In genomic region chr1:133068669-133069274, GRCm38 (mm10) we compare ENCODE assay signal across 9 mouse cellular contexts. TPM values are rescaled to one million over a fixed set of nuclear protein-coding genes. Genes with fewer than 3 reads are reported as not detected.
DNase-seq lines count a peak whose midpoint lies in the region; ATAC-seq lines count a peak whose summit lies in the region.
"Had no signal": no experiment of that assay in that cellular context is flagged by ENCODE, and none has a peak within 500 bp of the region (broad histone marks: within the 10 kb centered on the region; RNA-seq: fewer than 3 reads in every experiment).

No protein-coding gene starts in this region.

- peak overlapping the region; percentile 73 for H3K9ac ChIP-seq in heart, embryonic 12.5 days
- H3K9ac ChIP-seq in neural tube, embryonic 13.5 days = peak overlapping the region; percentile 43
- H3K9ac ChIP-seq in intestine, embryonic 16.5 days (ENCODE audit: low read depth, low read length) = peak overlapping the region; percentile 23; the same call in 1 of the 2 replicates
- no peak overlapping the region for H3K9ac ChIP-seq in stomach, embryonic 14.5 days (replicated peaks; ENCODE audit: low read depth, low read length)

- peaks cover 82% of the 10 kb centered on the region for H3K4me1 ChIP-seq in heart, embryonic 12.5 days (replicated peaks)
- H3K4me1 ChIP-seq in neural tube, embryonic 13.5 days (replicated peaks) = peaks cover 51% of the 10 kb centered on the region
- peaks cover 34% of the 10 kb centered on the region for H3K4me1 ChIP-seq in intestine, embryonic 16.5 days (ENCODE audit: control insufficient read depth, insufficient read depth, low read length)
- peaks cover 28% of the 10 kb centered on the region for H3K4me1 ChIP-seq in stomach, embryonic 14.5 days (ENCODE audit: control insufficient read depth, insufficient read depth, low read length)

- no peaks in the 10 kb centered on the region for H3K27me3 ChIP-seq in heart, embryonic 12.5 days (replicated peaks)
- no peaks in the 10 kb centered on the region for H3K27me3 ChIP-seq in neural tube, embryonic 13.5 days
- no peaks in the 10 kb centered on the region for H3K27me3 ChIP-seq in intestine, embryonic 16.5 days (replicated peaks; ENCODE audit: control insufficient read depth, insufficient read depth, low read length)
- H3K27me3 ChIP-seq in stomach, embryonic 14.5 days (ENCODE audit: control insufficient read depth, insufficient read depth, low read length) = no peaks in the 10 kb centered on the region

- WGBS in heart, embryonic 12.5 days = 71% methylated on average over 15 of the region's 15 CpGs
- WGBS in neural tube, embryonic 13.5 days = 80% methylated on average over 15 of the region's 15 CpGs
- 91% methylated on average over 15 of the region's 15 CpGs for WGBS in intestine, embryonic 16.5 days
- 92% methylated on average over 15 of the region's 15 CpGs for WGBS in stomach, embryonic 14.5 days

- DNase-seq in heart, postnatal 4 days = no peak
- no peak for DNase-seq in neural tube, embryonic 10.5 days (ENCODE audit: extremely low spot score, low spot score)
- DNase-seq in urinary bladder, postnatal 36 days (ENCODE audit: low spot score in 2 of 2) = no peak
- DNase-seq in right cerebral cortex, postnatal 4 days = no peak
- DNase-seq: kidney, postnatal 36 days had no signal

- no peak; the same call in 1 of the 2 replicates for ATAC-seq in heart, embryonic 12.5 days (ENCODE audit: insufficient number of reproducible peaks, low FRiP score)
- ATAC-seq in neural tube, embryonic 13.5 days (ENCODE audit: low read depth) = no peak
- no peak for ATAC-seq in intestine, embryonic 16.5 days
- no peak for ATAC-seq in stomach, embryonic 14.5 days (ENCODE audit: insufficient number of reproducible peaks, insufficient read depth, low FRiP score, low read depth)

- peak overlapping the region; percentile 97 for H3K27ac ChIP-seq in heart, embryonic 12.5 days (ENCODE audit: poor library complexity, severe bottlenecking)
- peak overlapping the region; percentile 62 for H3K27ac ChIP-seq in neural tube, embryonic 13.5 days (replicated peaks)
- peak overlapping the region; percentile 55 for H3K27ac ChIP-seq in intestine, embryonic 16.5 days (ENCODE audit: low read length)
- peak overlapping the region; percentile 81; the same call in 1 of the 2 replicates for H3K27ac ChIP-seq in stomach, embryonic 14.5 days (ENCODE audit: low read length)

- peak overlapping the region; percentile 32 for H3K4me3 ChIP-seq in heart, embryonic 12.5 days
- H3K4me3 ChIP-seq in neural tube, embryonic 13.5 days = no peak overlapping the region
- H3K4me3 ChIP-seq in intestine, embryonic 16.5 days (ENCODE audit: low read length) = no peak overlapping the region
- no peak overlapping the region for H3K4me3 ChIP-seq in stomach, embryonic 14.5 days (ENCODE audit: low read depth, low read length)

- peak overlapping the region; percentile 61 for H3K4me2 ChIP-seq in heart, embryonic 12.5 days
- no peak overlapping the region for H3K4me2 ChIP-seq in neural tube, embryonic 13.5 days
- H3K4me2 ChIP-seq in intestine, embryonic 16.5 days (ENCODE audit: low read depth, low read length) = no peak overlapping the region
- no peak overlapping the region for H3K4me2 ChIP-seq in stomach, embryonic 14.5 days (replicated peaks; ENCODE audit: low read depth, low read length)

- peaks cover 31% of the 10 kb centered on the region for H3K36me3 ChIP-seq in heart, embryonic 12.5 days
- peaks cover 67% of the 10 kb centered on the region for H3K36me3 ChIP-seq in neural tube, embryonic 13.5 days
- H3K36me3 ChIP-seq in intestine, embryonic 16.5 days (ENCODE audit: control insufficient read depth, insufficient read depth, low read length) = no peaks in the 10 kb centered on the region
- H3K36me3 ChIP-seq in stomach, embryonic 14.5 days (ENCODE audit: control insufficient read depth, insufficient read depth, low read length) = peaks cover 9% of the 10 kb centered on the region; the same call in 1 of the 2 replicates

- peaks cover 3% of the 10 kb centered on the region; the same call in 1 of the 2 replicates for H3K9me3 ChIP-seq in heart, embryonic 12.5 days (replicated peaks)
- H3K9me3 ChIP-seq in neural tube, embryonic 13.5 days = no peaks in the 10 kb centered on the region
- no peaks in the 10 kb centered on the region for H3K9me3 ChIP-seq in intestine, embryonic 16.5 days (ENCODE audit: control insufficient read depth, low read length)
- no peaks in the 10 kb centered on the region for H3K9me3 ChIP-seq in stomach, embryonic 14.5 days (ENCODE audit: control insufficient read depth, low read depth, low read length)

RNA-seq across cellular contexts. Expression of gene Pik3c2b, which starts 23.3 kb away (rescaled TPM):
- 11.5 and 11.7 TPM in 2 replicates for polyA plus RNA-seq in heart, embryonic 12.5 days (2016; fragmentation: Nextera tagmentation; extraction: Ambion mirVana)
- total RNA-seq in heart, postnatal 4 days (2021) = 10 to 100 TPM; 29.8 to 30.8 TPM
- 13.9 and 14.0 TPM in 2 replicates for polyA plus RNA-seq in neural tube, embryonic 13.5 days (2015; fragmentation: Nextera tagmentation; extraction: Ambion mirVana)
- 5.2 and 5.3 TPM in 2 replicates for polyA plus RNA-seq in intestine, embryonic 16.5 days (2015; fragmentation: Nextera tagmentation; extraction: Ambion mirVana)
- 10.7 and 13.8 TPM in 2 replicates for polyA plus RNA-seq in stomach, embryonic 14.5 days (2014; fragmentation: Nextera tagmentation; extraction: Ambion mirVana)

RNA-seq across cellular contexts. Expression of gene Mdm4, which starts 38.4 kb away (rescaled TPM):
- 31.3 and 35.5 TPM in 2 replicates for polyA plus RNA-seq in heart, embryonic 12.5 days (2016; fragmentation: Nextera tagmentation; extraction: Ambion mirVana)
- total RNA-seq in heart, postnatal 4 days (2021) = 10 to 100 TPM; 55.1 to 59.8 TPM
- 30.0 and 33.6 TPM in 2 replicates for polyA plus RNA-seq in neural tube, embryonic 13.5 days (2015; fragmentation: Nextera tagmentation; extraction: Ambion mirVana)
- 19.1 and 24.1 TPM in 2 replicates for polyA plus RNA-seq in intestine, embryonic 16.5 days (2015; fragmentation: Nextera tagmentation; extraction: Ambion mirVana)
- polyA plus RNA-seq in stomach, embryonic 14.5 days (2014; fragmentation: Nextera tagmentation; extraction: Ambion mirVana) = 69.7 and 71.6 TPM in 2 replicates
